Mouse (Mus musculus): Measurements from ENCODE around the gene Cyb561. TPM values are rescaled to one million over a fixed set of nuclear protein-coding genes. Genes with fewer than 3 reads are reported as not detected.

Cyb561 gene
- polyA plus RNA-seq, 1 experiment from 2014 or later = 12.3 TPM

- no peak for DNase-seq (ENCODE audit: low spot score)
- H3K4me3 ChIP-seq = no peak overlapping the region
- peaks cover 45% of the 10 kb centered on the region for H3K27me3 ChIP-seq (ENCODE audit: low read depth, poor library complexity, severe bottlenecking)
- H3K4me1 ChIP-seq = peaks cover 31% of the 10 kb centered on the region
- no peak overlapping the region for H3K27ac ChIP-seq (replicated peaks)
- no peaks in the 10 kb centered on the region for H3K9me3 ChIP-seq (replicated peaks)
- H3K36me3 ChIP-seq = no peaks in the 10 kb centered on the region
- WGBS = 45% methylated on average over 11 of the region's 11 CpGs
Measured at GRCm38 (mm10) chr11:105946694-105947154, 6.4 kb downstream of the Cyb561 start.

GRCm38 (mm10) chr11:105944770-105945672 is 8.1 kb downstream of the Cyb561 start:
- Histone ChIP-seq H3K4me1 (peaks cover 31% of the 10 kb centered on the region), H3K9me3 (replicated peaks) (no peaks in the 10 kb centered on the region), H3K4me3 (peak overlapping the region; percentile 77), H3K27me3 (ENCODE audit: low read depth, poor library complexity, severe bottlenecking) (peaks cover 62% of the 10 kb centered on the region), H3K36me3 (no peaks in the 10 kb centered on the region), H3K27ac (replicated peaks) (no peak overlapping the region)
- no peak for DNase-seq (ENCODE audit: low spot score)
- WGBS = 83% methylated on average over 16 of the region's 16 CpGs

- DNase-seq (ENCODE audit: low spot score) = peak; percentile 76
- H3K9me3 ChIP-seq (replicated peaks) = no peaks in the 10 kb centered on the region
- H3K27ac ChIP-seq (replicated peaks) = peak overlapping the region; percentile 81
- H3K36me3 ChIP-seq = no peaks in the 10 kb centered on the region
- peak overlapping the region; percentile 77 for H3K4me3 ChIP-seq
- peaks cover 33% of the 10 kb centered on the region for H3K4me1 ChIP-seq
- peaks cover 68% of the 10 kb centered on the region for H3K27me3 ChIP-seq (ENCODE audit: low read depth, poor library complexity, severe bottlenecking)
- WGBS = under 1% methylated on average over 59 of the region's 59 CpGs
Measured at GRCm38 (mm10) chr11:105944126-105944621, 9.0 kb downstream of the Cyb561 start.

- DNase-seq (ENCODE audit: low spot score) = peak; percentile 48
- Histone ChIP-seq H3K4me1 (peaks cover 38% of the 10 kb centered on the region), H3K4me3 (peak overlapping the region; percentile 77), H3K9me3 (replicated peaks) (no peaks in the 10 kb centered on the region), H3K36me3 (no peaks in the 10 kb centered on the region), H3K27ac (replicated peaks) (peak overlapping the region; percentile 81), H3K27me3 (ENCODE audit: low read depth, poor library complexity, severe bottlenecking) (peaks cover 74% of the 10 kb centered on the region)
- 5% methylated on average over 45 of the region's 47 CpGs for WGBS
Measured at GRCm38 (mm10) chr11:105943133-105944102, 9.7 kb downstream of the Cyb561 start.

- H3K36me3 ChIP-seq = no peaks in the 10 kb centered on the region
- H3K9me3 ChIP-seq (replicated peaks) = no peaks in the 10 kb centered on the region
- H3K27me3 ChIP-seq (ENCODE audit: low read depth, poor library complexity, severe bottlenecking) = peaks cover 88% of the 10 kb centered on the region
- H3K4me3 ChIP-seq = no peak overlapping the region
- 76% methylated on average over 8 of the region's 8 CpGs for WGBS
- no peak overlapping the region for H3K27ac ChIP-seq (replicated peaks)
- no peak for DNase-seq (ENCODE audit: low spot score)
- peaks cover 34% of the 10 kb centered on the region for H3K4me1 ChIP-seq
Measured at GRCm38 (mm10) chr11:105941973-105942372, 11.2 kb downstream of the Cyb561 start.

- Histone ChIP-seq H3K4me1 (peaks cover 38% of the 10 kb centered on the region), H3K27ac (replicated peaks) (peak overlapping the region; percentile 49; the same call in 1 of the 2 replicates), H3K36me3 (no peaks in the 10 kb centered on the region; the same call in 1 of the 2 replicates), H3K9me3 (replicated peaks) (no peaks in the 10 kb centered on the region), H3K27me3 (ENCODE audit: low read depth, poor library complexity, severe bottlenecking) (peaks cover 74% of the 10 kb centered on the region), H3K4me3 (no peak overlapping the region)
- no peak for DNase-seq (ENCODE audit: low spot score)
- 61% methylated on average over 9 of the region's 9 CpGs for WGBS
Measured at GRCm38 (mm10) chr11:105938771-105939170, 14.4 kb downstream of the Cyb561 start.

- WGBS = 94% methylated on average over 3 of the region's 3 CpGs
Measured at GRCm38 (mm10) chr11:105936974-105937373, 16.2 kb downstream of the Cyb561 start.

GRCm38 (mm10) chr11:105936200-105936599 is 16.9 kb downstream of the Cyb561 start:
- no peak overlapping the region for H3K4me3 ChIP-seq
- peaks cover 48% of the 10 kb centered on the region for H3K27me3 ChIP-seq (ENCODE audit: low read depth, poor library complexity, severe bottlenecking)
- WGBS = 93% methylated on average over 6 of the region's 6 CpGs
- H3K4me1 ChIP-seq = peaks cover 27% of the 10 kb centered on the region
- no peaks in the 10 kb centered on the region; the same call in 1 of the 2 replicates for H3K36me3 ChIP-seq
- DNase-seq (ENCODE audit: low spot score) = no peak
- no peak overlapping the region for H3K27ac ChIP-seq (replicated peaks)
- H3K9me3 ChIP-seq (replicated peaks) = no peaks in the 10 kb centered on the region

More at GRCm38 (mm10) chr11:105936974-105937373, 16.2 kb downstream of the Cyb561 start:
- Histone ChIP-seq H3K27me3 (ENCODE audit: low read depth, poor library complexity, severe bottlenecking) (peaks cover 56% of the 10 kb centered on the region), H3K36me3 (no peaks in the 10 kb centered on the region; the same call in 1 of the 2 replicates), H3K4me1 (peaks cover 27% of the 10 kb centered on the region), H3K9me3 (replicated peaks) (no peaks in the 10 kb centered on the region), H3K4me3 (no peak overlapping the region), H3K27ac (replicated peaks) (no peak overlapping the region)
- no peak for DNase-seq (ENCODE audit: low spot score)

- peaks cover 27% of the 10 kb centered on the region for H3K4me1 ChIP-seq
- H3K27ac ChIP-seq (replicated peaks) = peak overlapping the region; percentile 70
- WGBS = 83% methylated on average over 8 of the region's 8 CpGs
- H3K4me3 ChIP-seq = no peak overlapping the region
- DNase-seq (ENCODE audit: low spot score) = no peak
- H3K9me3 ChIP-seq (replicated peaks) = no peaks in the 10 kb centered on the region
- peaks cover 41% of the 10 kb centered on the region for H3K27me3 ChIP-seq (ENCODE audit: low read depth, poor library complexity, severe bottlenecking)
- no peaks in the 10 kb centered on the region; the same call in 1 of the 2 replicates for H3K36me3 ChIP-seq
Measured at GRCm38 (mm10) chr11:105935496-105935895, 17.6 kb downstream of the Cyb561 start.

- Histone ChIP-seq H3K36me3 (no peaks in the 10 kb centered on the region; the same call in 1 of the 2 replicates), H3K4me3 (no peak overlapping the region), H3K27ac (replicated peaks) (peak overlapping the region; percentile 70), H3K9me3 (replicated peaks) (no peaks in the 10 kb centered on the region), H3K4me1 (peaks cover 21% of the 10 kb centered on the region), H3K27me3 (ENCODE audit: low read depth, poor library complexity, severe bottlenecking) (peaks cover 34% of the 10 kb centered on the region)
- 48% methylated on average over 6 of the region's 6 CpGs for WGBS
- DNase-seq (ENCODE audit: low spot score) = peak; percentile 47
Measured at GRCm38 (mm10) chr11:105934816-105935215, 18.3 kb downstream of the Cyb561 start.

- no peak overlapping the region for H3K4me3 ChIP-seq
- H3K9me3 ChIP-seq (replicated peaks) = no peaks in the 10 kb centered on the region
- WGBS = 75% methylated on average over 5 of the region's 5 CpGs
- no peaks in the 10 kb centered on the region; the same call in 1 of the 2 replicates for H3K36me3 ChIP-seq
- H3K4me1 ChIP-seq = peaks cover 21% of the 10 kb centered on the region
- peaks cover 30% of the 10 kb centered on the region for H3K27me3 ChIP-seq (ENCODE audit: low read depth, poor library complexity, severe bottlenecking)
- DNase-seq (ENCODE audit: low spot score) = no peak
- H3K27ac ChIP-seq (replicated peaks) = peak overlapping the region; percentile 70
Measured at GRCm38 (mm10) chr11:105934303-105934711, 18.8 kb downstream of the Cyb561 start.

- Histone ChIP-seq H3K4me1 (peaks cover 20% of the 10 kb centered on the region), H3K36me3 (no peaks in the 10 kb centered on the region; the same call in 1 of the 2 replicates), H3K4me3 (no peak overlapping the region), H3K9me3 (replicated peaks) (no peaks in the 10 kb centered on the region), H3K27me3 (ENCODE audit: low read depth, poor library complexity, severe bottlenecking) (peaks cover 28% of the 10 kb centered on the region), H3K27ac (replicated peaks) (0 out of 2 replicates have a peak overlapping the region, but pooled peaks have one; percentile 70)
- 89% methylated on average over 8 of the region's 8 CpGs for WGBS
- no peak for DNase-seq (ENCODE audit: low spot score)
Measured at GRCm38 (mm10) chr11:105933746-105934145, 19.4 kb downstream of the Cyb561 start.
